Mouse (Mus musculus): Measurements from ENCODE around the gene Fam98a.

The Fam98a gene

DNA sequence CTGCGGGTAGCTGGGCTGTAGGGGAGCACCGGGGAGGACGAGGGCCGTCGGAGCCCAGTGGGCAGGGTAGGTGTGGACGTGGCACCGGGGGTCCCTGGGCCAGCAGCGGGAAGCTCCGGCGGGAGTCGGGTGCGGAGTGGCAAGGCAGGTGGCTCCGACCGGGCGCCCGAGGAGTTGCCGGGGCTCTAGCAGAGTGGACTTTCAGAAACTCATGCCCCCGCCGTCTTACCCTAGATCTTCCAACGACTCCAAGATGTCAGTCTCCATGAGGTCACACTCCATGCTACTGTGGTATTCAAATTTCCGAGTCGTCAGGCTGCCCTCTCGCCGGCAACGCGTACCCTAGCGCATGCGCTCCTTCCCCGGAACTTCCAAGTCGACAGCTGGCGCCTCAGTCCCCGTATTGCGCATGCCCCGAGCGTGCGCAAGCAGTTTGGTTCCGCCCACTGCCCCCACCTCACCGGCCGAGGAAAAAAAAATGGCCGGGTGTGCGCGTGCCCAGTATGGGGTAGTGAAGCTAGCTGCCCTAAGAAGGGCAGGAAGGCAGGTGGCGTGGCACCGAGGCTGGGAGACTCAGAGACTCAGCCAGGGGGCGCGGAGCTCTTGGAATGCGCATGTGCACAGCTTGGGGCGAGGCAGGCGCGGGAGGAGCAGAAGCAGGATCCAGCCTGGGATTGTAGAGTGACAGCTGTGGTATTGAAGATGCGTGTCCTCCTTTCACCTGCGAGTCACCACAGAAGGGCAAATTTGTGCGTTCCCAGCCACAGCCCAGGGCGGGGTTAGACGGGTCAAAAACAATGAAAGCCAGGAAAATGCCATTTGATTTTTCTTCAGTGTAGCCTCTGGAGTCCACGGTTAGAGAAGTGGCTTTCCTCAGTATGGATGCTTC, at the start of gene Fam98a:
TSS of gene Fam98a (minus strand) at position 435 of the 889 bp plus-strand sequence.
- peak; percentile 97 for DNase-seq (ENCODE audit: low read depth)

DNA sequence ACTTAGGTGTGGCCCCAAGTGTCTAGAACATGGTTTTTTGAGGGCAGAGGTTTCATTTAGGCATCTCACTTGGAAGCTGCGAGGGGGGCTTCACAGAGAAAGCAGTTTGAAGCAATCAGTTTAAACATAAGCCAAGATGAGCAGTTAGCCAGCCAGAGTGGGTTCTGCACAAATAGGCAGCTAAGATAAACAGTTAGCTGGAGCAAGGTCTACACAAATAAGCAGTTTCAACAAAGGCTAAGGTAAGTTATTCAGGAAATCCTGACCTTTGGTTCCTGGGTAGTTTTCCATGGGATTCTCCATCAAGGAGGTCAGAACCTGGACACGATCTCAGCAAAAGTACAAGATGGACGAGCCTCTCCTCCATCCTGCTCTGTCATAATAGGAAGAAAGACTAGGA, 46.9 kb upstream of the Fam98a start:
- no peak for DNase-seq (ENCODE audit: low read depth)

DNA sequence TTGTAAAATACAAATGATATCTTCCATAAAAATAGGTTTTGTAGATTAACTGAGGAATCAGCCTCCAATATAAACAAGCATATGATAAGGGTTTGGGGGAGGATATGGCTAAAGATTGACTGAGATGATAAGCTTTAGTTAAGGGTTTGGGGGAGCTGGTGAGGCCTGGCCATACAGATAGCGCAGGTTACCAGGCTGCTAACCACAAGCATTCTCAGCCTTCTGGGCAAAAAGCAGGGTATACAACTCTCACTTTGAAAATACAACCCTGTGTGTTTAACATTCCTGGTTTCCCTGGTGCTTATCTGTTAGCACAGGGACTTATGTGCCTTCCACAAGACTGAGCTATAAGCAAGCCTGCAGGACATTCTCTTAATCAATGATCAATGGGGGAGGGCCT, 31.0 kb upstream of the Fam98a start:
- DNase-seq (ENCODE audit: low read depth), result no peak

DNA sequence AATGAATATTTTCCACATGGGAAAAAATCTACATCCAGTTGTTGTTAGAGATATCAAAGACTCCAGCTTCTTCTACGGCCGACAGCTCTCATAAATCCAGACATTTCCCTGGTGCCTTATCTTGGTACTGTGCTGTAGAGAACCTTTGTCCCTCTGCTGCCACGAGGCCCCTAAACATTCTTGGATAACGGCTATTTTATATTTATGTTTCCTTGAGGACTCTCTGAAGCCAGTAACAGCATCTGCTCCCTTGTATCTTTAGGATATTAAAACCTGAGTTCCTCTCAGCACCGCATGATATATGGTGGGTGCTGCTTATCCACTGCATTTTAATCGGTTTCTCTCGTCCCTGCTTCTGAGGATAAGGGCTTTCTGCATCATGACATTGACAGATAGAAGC, 23.9 kb upstream of the Fam98a start:
- no peak for DNase-seq (ENCODE audit: low read depth)

DNA sequence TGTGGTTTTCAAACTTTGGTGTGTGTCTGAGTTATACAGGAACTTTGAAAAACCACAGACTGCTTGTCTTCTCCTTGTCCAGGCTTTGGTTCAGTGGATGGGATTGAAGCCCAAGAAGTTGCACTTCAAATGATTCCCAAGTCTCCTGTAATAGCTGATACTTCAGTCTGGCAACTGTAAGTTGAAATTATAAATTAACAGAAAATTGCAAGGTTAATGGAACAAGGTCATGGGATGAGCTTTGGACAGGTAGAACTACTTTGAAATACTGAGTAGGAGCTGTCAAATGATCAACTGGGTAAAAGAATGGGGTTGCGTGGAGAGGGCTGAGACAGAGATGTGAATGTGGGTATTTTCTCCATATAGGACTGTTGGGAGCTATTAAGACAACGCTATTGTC, 6.3 kb upstream of the Fam98a start:
- no peak for DNase-seq (ENCODE audit: low read depth)

GRCm38 (mm10) chr17:75557031-75557430, 5.3 kb upstream of the Fam98a start:
- no peak for DNase-seq (ENCODE audit: low read depth)

- no peak for DNase-seq (ENCODE audit: low read depth)
Observed at GRCm38 (mm10) chr17:75550771-75551413, 854 bp downstream of the Fam98a start.

GRCm38 (mm10) chr17:75544262-75544661, 7.5 kb downstream of the Fam98a start:
- no peak for DNase-seq (ENCODE audit: low read depth)

DNA sequence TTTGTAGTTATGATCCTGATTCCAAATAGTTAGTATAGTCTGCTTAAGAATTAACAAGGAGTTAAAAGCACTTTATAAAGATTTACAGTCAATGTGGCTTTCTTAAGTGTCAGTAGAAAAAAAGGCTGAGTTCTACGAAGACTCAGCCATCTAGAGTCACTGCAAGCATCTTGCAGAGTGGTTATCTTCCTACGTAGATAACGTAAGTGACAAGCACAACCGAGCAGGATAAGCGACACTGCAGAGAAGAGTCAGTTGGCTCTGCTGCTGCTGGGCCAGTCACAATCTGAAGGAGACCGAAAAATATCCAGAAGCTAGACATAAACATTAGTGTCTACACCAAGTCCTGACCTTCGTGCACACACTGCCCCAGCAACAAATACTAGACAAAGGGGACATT, 8.3 kb downstream of the Fam98a start:
- no peak for DNase-seq (ENCODE audit: low read depth)

- DNase-seq (ENCODE audit: low read depth), result no peak
Observed at GRCm38 (mm10) chr17:75539841-75540240, 11.9 kb downstream of the Fam98a start.

DNA sequence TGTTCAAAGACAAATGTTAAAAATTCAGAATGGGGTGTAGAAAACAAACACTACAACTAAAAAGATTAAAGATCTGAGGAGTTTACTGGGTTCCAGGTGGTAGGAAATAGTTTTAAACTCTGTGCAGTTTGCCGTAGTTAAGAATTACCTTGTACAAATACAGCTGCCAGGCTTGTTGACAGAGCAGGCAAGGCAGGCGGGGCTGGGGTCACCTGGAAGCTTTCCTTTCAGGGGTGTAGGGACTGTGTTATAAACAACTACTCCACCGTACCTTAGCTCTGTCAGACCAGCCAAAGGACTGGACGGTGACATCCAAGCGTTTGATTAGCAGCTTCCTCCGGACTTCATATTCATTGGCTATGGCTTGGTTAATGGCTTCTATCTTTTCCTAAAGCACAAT, 12.6 kb downstream of the Fam98a start:
- no peak for DNase-seq (ENCODE audit: low read depth)

GRCm38 (mm10) chr17:75538431-75538830, 13.3 kb downstream of the Fam98a start:
- DNase-seq (ENCODE audit: low read depth), result no peak

- DNase-seq (ENCODE audit: low read depth), result no peak
Observed at GRCm38 (mm10) chr17:75537050-75537445, 14.7 kb downstream of the Fam98a start.

- peak; percentile 56 for DNase-seq (ENCODE audit: low read depth)
Observed at GRCm38 (mm10) chr17:75536396-75537049, 15.2 kb downstream of the Fam98a start.

DNA sequence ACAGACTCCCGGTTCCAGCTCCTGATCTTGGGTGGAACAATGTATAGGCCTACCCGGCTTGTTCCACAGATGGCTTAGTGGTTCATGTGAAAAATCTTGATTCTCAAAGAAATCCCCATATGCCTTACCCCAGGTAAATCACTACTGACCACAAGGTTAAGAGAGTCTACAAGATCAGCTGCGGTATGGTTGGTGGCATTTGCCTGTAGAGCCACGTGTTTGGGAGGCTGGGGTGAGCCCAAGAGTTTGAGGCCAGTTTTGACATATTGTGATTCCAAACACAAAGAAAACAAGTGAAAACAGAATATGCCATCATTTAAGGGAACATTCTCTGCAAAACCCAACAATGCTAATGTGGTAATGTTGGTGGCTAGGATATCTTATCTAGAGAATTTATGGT, 16.1 kb downstream of the Fam98a start:
- no peak for DNase-seq (ENCODE audit: low read depth)

DNA sequence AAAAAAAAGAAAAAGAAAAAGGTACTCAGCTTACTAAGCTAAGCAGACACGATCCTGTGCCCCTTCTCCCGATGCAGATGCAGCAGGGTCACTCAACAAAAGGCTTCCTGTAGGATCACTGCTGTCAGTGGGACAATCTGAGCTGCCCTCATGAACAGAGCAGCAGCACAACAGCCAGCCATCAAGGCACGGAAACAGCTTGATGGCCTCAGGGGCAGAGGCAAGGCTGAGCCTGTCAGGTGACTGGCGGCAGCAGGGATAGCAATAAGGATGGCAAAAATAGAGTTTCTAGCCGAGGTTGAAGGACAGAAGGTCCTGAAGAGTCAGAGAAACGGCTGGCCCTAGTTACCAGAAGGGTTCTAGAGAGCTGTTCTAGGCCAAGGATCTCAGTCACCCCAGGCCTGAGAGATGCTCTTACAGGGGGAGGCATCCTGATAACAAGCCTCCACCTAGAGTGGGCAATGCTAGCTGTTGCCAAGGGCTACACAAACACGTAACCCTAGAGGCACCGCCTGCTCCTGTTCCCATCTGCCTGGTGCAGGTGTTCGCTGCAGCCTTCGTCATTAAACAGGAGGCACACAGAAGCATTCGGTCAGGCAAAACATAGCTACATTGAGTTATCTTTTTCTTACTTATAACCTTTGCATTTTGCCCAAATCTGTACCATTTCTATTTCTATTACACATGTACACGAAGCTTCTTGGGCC, 17.3 kb downstream of the Fam98a start:
- DNase-seq (ENCODE audit: low read depth), result no peak

GRCm38 (mm10) chr17:75532469-75532986, 19.2 kb downstream of the Fam98a start:
- DNase-seq (ENCODE audit: low read depth), result no peak

GRCm38 (mm10) chr17:75529222-75529935, 22.4 kb downstream of the Fam98a start:
- DNase-seq (ENCODE audit: low read depth), result no peak

DNA sequence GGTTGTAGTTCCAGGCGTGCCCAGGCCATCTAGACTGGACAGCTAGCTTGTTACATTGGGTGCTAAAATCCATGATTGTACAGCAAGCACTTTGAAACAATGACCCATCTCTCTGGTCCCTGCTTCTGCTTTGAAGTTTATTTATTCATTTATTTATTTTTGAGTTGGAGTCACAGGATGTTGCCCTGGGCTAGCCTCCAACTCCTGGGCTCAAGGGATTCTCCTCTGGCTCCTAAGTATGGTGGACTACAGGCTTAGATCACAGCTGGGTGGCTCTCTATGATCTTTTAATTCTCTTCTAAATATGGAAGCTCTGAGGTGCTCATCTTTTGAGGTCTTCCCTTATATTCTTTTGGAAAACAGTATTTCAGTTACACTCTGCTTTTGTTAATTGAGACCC, 25.3 kb downstream of the Fam98a start:
- no peak for DNase-seq (ENCODE audit: low read depth)

- no peak for DNase-seq (ENCODE audit: low read depth)
Observed at GRCm38 (mm10) chr17:75523812-75524211, 27.9 kb downstream of the Fam98a start.

DNA sequence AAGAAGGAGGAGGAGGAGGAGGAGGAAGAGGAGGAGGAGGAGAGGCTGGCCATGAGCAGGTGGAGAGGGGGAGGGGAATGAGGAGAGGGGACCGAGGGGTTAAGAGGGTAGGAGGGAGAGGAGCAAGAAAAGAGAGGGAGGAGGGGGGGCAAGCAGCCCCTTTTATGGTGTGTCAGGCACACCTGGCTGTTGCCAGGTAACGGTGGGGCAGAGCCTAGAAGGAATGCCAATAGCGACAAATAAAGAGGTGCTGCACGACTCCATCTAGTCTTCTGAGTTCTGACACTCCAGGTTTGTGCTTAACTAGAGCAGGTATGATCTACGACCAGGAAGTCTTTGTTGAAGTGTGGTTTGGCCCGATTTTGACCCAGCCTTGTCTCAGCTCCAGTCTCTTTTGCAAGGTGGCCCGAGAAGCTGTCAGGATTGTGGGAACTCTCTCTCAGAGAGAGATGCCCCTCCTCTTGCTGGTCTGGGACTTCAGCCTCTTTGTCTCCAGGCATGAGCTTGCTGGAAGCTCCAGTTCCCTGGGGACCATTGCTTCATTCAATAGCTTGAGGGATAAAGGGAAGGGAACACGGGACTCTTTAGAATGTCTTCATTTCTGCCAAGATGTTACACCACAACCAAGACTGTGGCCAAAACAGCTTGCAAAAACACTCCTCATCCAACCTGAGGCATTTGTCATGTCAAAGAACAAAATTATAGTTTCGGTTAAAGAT, 29.2 kb downstream of the Fam98a start:
- DNase-seq (ENCODE audit: low read depth), result peak; percentile 95

Data from fibroblast of lung, adult 2 months (primary cell).